Mouse (Mus musculus): ENCODE data around the gene Axin2.
"Not testable (repeated sequence)": the region's sequence is repeated elsewhere in the genome, so short reads cannot be mapped to it uniquely, and the experiment has no call there.

Gene Axin2

GRCm38 (mm10) chr11:108920158-108920635, at the start of gene Axin2:
Axin2 (plus strand) TSS chr11:108920349.
- peak; percentile 91 for DNase-seq (ENCODE audit: low spot score)

- DNase-seq (ENCODE audit: low spot score), result not testable (repeated sequence)
Measured at GRCm38 (mm10) chr11:108871284-108871683, 48.9 kb upstream of the Axin2 start.

DNA sequence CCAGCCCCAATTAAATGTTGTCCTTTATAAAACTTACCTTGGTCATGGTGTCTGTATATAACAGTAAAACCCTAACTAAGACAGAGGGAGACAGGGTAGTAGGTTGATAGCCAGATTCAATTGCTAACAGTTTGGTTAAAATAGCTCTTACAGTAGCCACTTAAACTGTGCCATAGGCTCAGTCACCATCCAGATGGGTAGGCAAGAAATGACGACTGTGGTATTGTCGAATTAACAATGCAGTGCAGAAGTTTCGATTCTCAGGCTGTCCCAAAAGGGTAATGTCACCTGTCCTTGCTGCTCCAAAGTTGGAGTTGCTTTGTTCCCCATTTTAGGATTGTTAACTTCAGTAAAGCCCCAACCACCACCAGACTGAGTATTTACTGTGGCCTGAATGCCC, 48.4 kb upstream of the Axin2 start:
- DNase-seq (ENCODE audit: low spot score), result no peak

DNA sequence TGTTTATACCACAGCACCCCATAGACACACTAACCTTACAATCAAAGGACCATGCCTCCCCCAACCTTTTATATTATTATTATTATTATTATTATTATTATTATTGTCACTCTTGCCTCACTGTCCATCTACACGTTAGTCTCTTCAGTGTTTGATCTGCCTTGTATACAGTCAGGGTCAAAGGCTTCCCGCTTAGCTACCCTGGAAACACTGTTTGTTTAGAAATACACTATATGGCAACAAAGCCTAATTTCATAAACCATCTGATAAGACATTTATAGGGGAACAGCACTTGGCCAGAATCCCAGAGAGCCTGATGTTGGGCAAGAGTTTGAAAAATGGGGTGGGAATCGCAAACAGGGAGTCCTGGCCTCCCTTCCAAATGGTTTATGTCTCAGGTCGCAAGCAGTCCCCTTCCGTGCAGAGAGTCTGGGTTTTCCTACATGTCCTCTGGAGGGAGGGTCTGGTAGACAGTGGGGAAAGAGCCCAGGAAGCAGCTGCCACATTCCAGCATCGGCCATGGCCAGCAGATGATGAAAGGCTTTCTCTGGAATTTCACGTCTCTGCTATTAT, 43.4 kb upstream of the Axin2 start:
- DNase-seq (ENCODE audit: low spot score), result no peak

GRCm38 (mm10) chr11:108877520-108877919, 42.6 kb upstream of the Axin2 start:
- DNase-seq (ENCODE audit: low spot score), result no peak

DNA sequence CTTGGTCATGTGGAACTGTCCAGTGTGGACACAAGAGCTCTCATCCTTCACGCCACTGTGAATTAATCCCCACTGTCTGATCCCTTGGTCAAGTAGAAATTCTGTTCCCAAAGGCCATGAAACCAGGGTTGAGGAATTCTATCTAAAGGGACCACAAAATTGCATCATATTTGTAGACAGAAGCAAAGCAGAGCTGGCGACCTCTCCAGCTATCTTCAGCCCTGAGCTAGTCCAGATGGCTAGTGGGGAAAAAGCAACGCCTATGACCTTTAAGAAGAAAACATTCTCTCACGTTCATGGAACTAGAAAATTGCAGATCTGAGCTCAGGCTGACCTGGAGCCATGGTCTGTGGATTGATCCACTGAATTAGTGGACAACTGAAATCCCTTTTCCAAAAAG, 39.6 kb upstream of the Axin2 start:
- DNase-seq (ENCODE audit: low spot score), result no peak

DNA sequence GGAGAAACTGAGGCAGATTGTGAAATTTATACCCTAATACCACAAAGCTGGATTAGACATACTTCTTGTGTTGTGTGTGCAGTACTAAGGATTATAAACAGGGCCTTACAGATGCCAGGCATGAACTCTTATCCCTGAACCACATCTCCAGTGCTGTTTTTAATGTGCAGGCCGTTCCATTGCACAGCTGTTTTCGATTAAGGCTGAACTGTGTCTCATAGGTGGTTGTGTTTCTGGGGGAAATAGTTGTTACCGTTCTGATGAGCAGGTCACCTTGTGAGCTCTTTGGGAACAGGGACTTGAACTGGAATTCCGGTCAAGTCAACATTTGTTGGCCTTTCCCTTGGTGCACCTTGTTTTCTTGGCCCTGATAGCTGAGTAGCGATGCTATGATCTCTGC, 38.5 kb upstream of the Axin2 start:
- DNase-seq (ENCODE audit: low spot score), result no peak

- DNase-seq (ENCODE audit: low spot score), result no peak
Measured at GRCm38 (mm10) chr11:108885276-108885896, 34.8 kb upstream of the Axin2 start.

- no peak for DNase-seq (ENCODE audit: low spot score)
Measured at GRCm38 (mm10) chr11:108886060-108886459, 34.1 kb upstream of the Axin2 start.

DNA sequence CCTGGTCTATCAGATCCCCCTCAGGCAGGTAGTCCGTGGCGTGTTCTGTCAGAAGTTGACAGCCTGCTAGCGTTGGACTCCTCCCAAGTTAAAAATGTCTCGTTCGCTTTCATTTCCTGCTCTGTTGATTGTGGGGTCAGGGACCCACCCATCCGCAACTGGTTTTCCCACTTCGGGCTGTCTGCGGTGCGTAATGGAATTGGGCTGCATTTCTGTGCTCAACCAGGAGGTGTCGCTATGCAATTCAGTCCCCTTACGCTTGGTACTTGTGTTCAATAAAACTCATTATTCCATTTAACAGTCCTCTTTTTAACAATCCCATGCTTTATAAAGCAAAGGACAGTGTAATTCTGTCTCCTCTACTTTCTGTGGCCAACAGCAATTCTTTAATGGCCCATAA, 31.0 kb upstream of the Axin2 start:
- DNase-seq (ENCODE audit: low spot score), result no peak

DNA sequence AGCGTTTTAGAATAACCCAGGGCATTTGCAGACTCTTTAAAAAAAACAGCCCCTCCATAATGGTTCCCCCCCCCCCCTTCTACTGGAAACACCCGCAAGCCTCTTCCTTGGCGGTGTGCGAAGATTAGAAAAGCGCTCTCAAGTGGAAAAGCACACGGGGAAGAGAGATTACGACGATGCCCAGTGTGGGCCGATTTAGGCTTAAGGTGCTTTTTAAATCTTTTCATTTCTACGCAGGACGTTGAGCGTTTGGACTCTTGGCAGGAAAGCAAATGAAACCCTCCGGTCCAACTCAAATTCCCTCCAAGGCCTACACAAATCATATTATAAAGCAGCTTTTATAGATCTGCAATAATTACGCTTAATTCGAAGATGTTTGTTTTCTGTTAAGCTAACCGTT, 29.6 kb upstream of the Axin2 start:
- DNase-seq (ENCODE audit: low spot score), result no peak

- peak; percentile 50 for DNase-seq (ENCODE audit: low spot score)
Measured at GRCm38 (mm10) chr11:108891111-108891870, 28.9 kb upstream of the Axin2 start.

- no peak for DNase-seq (ENCODE audit: low spot score)
Measured at GRCm38 (mm10) chr11:108891871-108892380, 28.2 kb upstream of the Axin2 start.

GRCm38 (mm10) chr11:108892406-108892805, 27.7 kb upstream of the Axin2 start:
- no peak for DNase-seq (ENCODE audit: low spot score)

- DNase-seq (ENCODE audit: low spot score), result no peak
Measured at GRCm38 (mm10) chr11:108893232-108893790, 26.8 kb upstream of the Axin2 start.

GRCm38 (mm10) chr11:108893855-108894510, 26.2 kb upstream of the Axin2 start:
- DNase-seq (ENCODE audit: low spot score), result no peak

DNA sequence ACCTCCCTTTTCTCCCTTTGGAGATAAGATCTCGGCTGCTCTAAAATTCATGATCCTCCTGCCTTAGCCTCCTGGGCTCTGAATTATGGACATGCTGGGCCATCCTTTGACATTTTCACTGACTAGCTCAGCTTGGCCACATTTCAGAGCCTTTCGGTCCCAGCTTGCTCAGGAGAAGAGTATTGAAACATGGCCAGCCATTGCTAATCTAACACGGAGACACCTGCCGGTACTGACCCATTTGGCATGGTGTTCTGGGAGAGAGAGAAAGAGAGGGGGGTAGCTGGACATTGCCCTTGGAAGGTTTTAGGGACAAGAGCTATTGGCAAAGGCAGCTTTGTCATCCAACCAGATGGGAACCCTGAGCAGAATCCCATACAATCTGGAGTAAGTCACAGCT, 23.1 kb upstream of the Axin2 start:
- DNase-seq (ENCODE audit: low spot score), result no peak

GRCm38 (mm10) chr11:108898063-108898462, 22.1 kb upstream of the Axin2 start:
- no peak for DNase-seq (ENCODE audit: low spot score)

- no peak for DNase-seq (ENCODE audit: low spot score)
Measured at GRCm38 (mm10) chr11:108898483-108898882, 21.7 kb upstream of the Axin2 start.

GRCm38 (mm10) chr11:108900718-108901488, 19.2 kb upstream of the Axin2 start:
- peak; percentile 79 for DNase-seq (ENCODE audit: low spot score)

DNA sequence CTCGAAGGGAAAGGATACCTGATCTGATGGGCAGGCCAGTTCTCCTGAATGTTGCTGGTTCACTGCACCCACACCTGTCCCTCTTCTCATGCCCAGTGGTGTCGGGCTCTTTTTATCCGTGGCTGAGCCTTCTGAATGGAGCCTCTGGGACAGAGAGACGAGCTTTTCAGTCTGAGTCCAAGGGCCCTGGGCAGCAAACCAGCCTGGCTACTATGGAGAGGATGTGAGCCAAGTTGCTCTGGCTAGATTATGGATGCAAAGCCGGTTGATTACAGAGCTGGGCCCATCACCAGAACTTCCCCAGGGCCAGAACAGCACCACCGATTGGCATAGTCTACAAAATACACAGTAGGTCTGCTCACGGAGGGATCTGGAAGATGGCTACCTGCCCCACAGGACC, 18.5 kb upstream of the Axin2 start:
- DNase-seq (ENCODE audit: low spot score), result no peak

Data from ovary, adult 18-20 months (tissue).